Mouse (Mus musculus): ENCODE data around the gene Npas3.

DNA sequence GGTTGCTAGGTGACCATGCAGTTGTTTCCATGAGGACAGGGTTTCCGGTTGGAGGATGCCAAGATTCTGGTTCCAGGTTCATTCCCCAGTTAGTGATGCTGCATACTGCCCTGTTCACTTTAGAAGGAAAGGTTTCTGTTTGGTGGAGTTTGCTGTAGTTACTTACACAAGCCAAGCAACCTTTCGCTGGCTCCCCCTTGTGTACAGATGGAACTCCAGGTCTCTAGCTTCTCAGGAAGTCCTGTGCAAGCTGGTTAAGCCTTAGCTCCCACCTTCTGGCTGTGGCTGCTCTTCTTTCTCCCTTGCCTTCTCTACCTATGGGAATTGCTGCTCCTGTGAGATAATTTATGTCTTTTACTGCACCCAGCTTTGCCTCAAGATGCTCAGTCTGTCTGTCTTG lies 52.5 kb downstream of the Npas3 start:
- TF ChIP-seq POLR2A (IDR thresholded peaks at IDR 0.05; ENCODE audit: insufficient read depth, low read depth, low read length) (no peak), CTCF (IDR thresholded peaks at IDR 0.05; ENCODE audit: insufficient read depth, low read depth, low read length) (no peak)

Data from olfactory bulb, adult 2 months (tissue).